Mouse (Mus musculus) neural tube, embryonic 13.5 days (tissue): ENCODE data around the gene Samd7. TPM values are rescaled to one million over a fixed set of nuclear protein-coding genes. Genes with fewer than 3 reads are reported as not detected.

Experiments
- polyA plus RNA-seq: library from polyadenylated mRNA; unstranded; fragments of >200 nt; fragmentation: Nextera tagmentation; extraction: Ambion mirVana; gene quantifications from 2 replicates; pipeline ENCODE4 v1.2.1, GENCODE M21; 2015

Samd7 gene
- polyA plus RNA-seq, 1 experiment from 2014 or later: not detected

Other genes with a start within 250 kb of the Samd7 start
- gene Mecom, start 198.3 kb upstream of the Samd7 start, polyA plus RNA-seq: 8.9 and 11.6 TPM in 2 replicates
- 0.32 and 0.59 TPM in 2 replicates for gene Actrt3, start 146.4 kb upstream of the Samd7 start, polyA plus RNA-seq
- 33.9 and 35.5 TPM in 2 replicates for gene Mynn, start 144.2 kb upstream of the Samd7 start, polyA plus RNA-seq
- gene Lrriq4, start 101.8 kb upstream of the Samd7 start, polyA plus RNA-seq: not detected in 2 replicates
- 0.62 and 0.78 TPM in 2 replicates for gene Lrrc34, start 98.4 kb upstream of the Samd7 start, polyA plus RNA-seq
- gene Lrrc31, start 46.5 kb upstream of the Samd7 start, polyA plus RNA-seq: not detected in 2 replicates
- gene Sec62, start 46.6 kb downstream of the Samd7 start, polyA plus RNA-seq: 90.5 and 91.9 TPM in 2 replicates
- 1.7 and 2.2 TPM in 2 replicates for gene Gpr160, start 109.7 kb downstream of the Samd7 start, polyA plus RNA-seq
- 7.1 and 8.3 TPM in 2 replicates for gene Phc3, start 223.1 kb downstream of the Samd7 start, polyA plus RNA-seq
- 24.9 and 28.1 TPM in 2 replicates for gene Prkci, start 249.5 kb downstream of the Samd7 start, polyA plus RNA-seq